In the genomic region with DNA sequence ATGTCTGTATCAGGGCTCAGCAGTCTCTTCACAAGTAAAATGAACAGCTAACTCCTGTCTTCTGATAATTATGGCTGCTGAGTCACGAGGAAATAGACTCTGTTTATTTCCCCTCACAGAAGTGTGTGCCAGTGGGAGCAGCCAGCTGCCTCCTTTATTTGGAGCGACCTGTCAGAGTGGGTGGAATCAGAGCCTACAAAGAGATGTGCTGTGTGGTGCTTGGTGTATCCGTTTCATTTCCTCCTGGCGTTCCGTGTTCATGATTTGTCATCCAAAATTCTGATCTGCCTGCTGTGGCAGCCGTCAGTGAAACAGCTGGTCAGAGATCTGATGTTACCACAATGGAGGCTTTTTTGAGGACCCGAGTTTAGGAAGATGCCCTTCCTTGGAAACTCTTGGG, we compare ENCODE assay signal across 8 mouse cellular contexts. TPM values are rescaled to one million over a fixed set of nuclear protein-coding genes. Genes with fewer than 3 reads are reported as not detected.
DNase-seq lines count a peak whose midpoint lies in the region; ATAC-seq and TF ChIP-seq lines count a peak whose summit lies in the region.

No protein-coding gene starts in this region.

- H3K27me3 ChIP-seq in midbrain, embryonic 16.5 days (ENCODE audit: control insufficient read depth, insufficient read depth, low read depth, low read length) = no peaks in the 10 kb centered on the region

- TF ChIP-seq POLR2A in lung, adult 2 months (IDR thresholded peaks at IDR 0.05; ENCODE audit: borderline replicate concordance, extremely low read depth, low read depth, low read length) = no peak

- H3K9me3 ChIP-seq in midbrain, embryonic 16.5 days (replicated peaks; ENCODE audit: control insufficient read depth, low read length, poor library complexity, severe bottlenecking) = no peaks in the 10 kb centered on the region; the same call in 1 of the 2 replicates

- H3K9ac ChIP-seq in midbrain, embryonic 16.5 days (ENCODE audit: low read depth, low read length) = no peak overlapping the region

- ATAC-seq in midbrain, embryonic 16.5 days = peak; percentile 59; the same call in 1 of the 2 replicates
- no peak for ATAC-seq in megakaryocyte progenitor cell, adult 5-6 weeks (replicated peaks; ENCODE audit: poor library complexity)

- no peak overlapping the region for H3K4me2 ChIP-seq in midbrain, embryonic 16.5 days (ENCODE audit: low read length)

- WGBS in lung, adult 2 months = 31% methylated on average over 7 of the region's 7 CpGs
- 42% methylated on average over 7 of the region's 7 CpGs for WGBS in midbrain, embryonic 16.5 days

- peak overlapping the region; percentile 59 for H3K27ac ChIP-seq in midbrain, embryonic 16.5 days (ENCODE audit: low read length)

- no peak overlapping the region for H3K4me3 ChIP-seq in lung, adult 2 months (replicated peaks; ENCODE audit: extremely low read depth, low read depth, low read length)
- H3K4me3 ChIP-seq in midbrain, embryonic 16.5 days (ENCODE audit: low read depth, low read length) = no peak overlapping the region

- no peak for TF ChIP-seq CTCF in lung, adult 2 months (IDR thresholded peaks at IDR 0.05; ENCODE audit: insufficient read depth, low read length)

- H3K36me3 ChIP-seq in midbrain, embryonic 16.5 days (ENCODE audit: control insufficient read depth, insufficient read depth, low read length) = peaks cover 5% of the 10 kb centered on the region; the same call in 1 of the 2 replicates

- DNase-seq in lung, adult 18-20 months = peak; percentile 45 to 65
- no peak for DNase-seq in lung, adult 2 months
- peak; percentile 68 for DNase-seq in gastrocnemius, adult 18-20 months (ENCODE audit: low spot score)
- peak; percentile 62 to 75 for DNase-seq in layer of hippocampus, adult 8-10 months (ENCODE audit: low spot score in 2 of 2)
- DNase-seq in yolk sac, embryonic 10.5 days (ENCODE audit: low spot score) = no peak
- DNase-seq in adrenal gland, adult 18-20 months (ENCODE audit: low spot score in 2 of 2) = no peak

- peaks cover 3% of the 10 kb centered on the region; the same call in 1 of the 2 replicates for H3K4me1 ChIP-seq in lung, adult 2 months (ENCODE audit: control insufficient read depth, insufficient read depth, low read length)
- H3K4me1 ChIP-seq in midbrain, embryonic 16.5 days (ENCODE audit: control insufficient read depth, insufficient read depth, low read length) = peaks cover 9% of the 10 kb centered on the region

RNA-seq across cellular contexts. Expression of gene Farp1, which starts 47.3 kb away (rescaled TPM):
- 37.2 and 42.3 TPM in 2 replicates for polyA plus RNA-seq in lung, adult 2 months (2012; rRNA removed)
- total RNA-seq in gastrocnemius, adult 18-20 months (2021) = 1 to 10 TPM; 5.3 to 6.1 TPM
- total RNA-seq in layer of hippocampus, adult 8-10 months (2022) = 100 to 1,000 TPM; 110 to 121 (median 116) TPM
- polyA plus RNA-seq in midbrain, embryonic 16.5 days (2015; fragmentation: Nextera tagmentation; extraction: Ambion mirVana) = 39.8 and 40.2 TPM in 2 replicates
- 0.15 and 0.78 TPM in 2 replicates for total RNA-seq in megakaryocyte progenitor cell, adult 5-6 weeks (2015)
- total RNA-seq in megakaryocyte progenitor cell, adult 5-6 weeks (2017) = 0.68 TPM in 1 of 2 replicates, not detected in the other
- total RNA-seq in adrenal gland, adult 18-20 months (2021) = 10 to 100 TPM; 18.3 to 26.6 TPM

Comparison
In these comparisons a context has a peak if more than half of its experiments do, and no peak if none do; other contexts are left out.
1. DNase-seq: peak in lung, adult 18-20 months (2 of 2), gastrocnemius, adult 18-20 months (single experiment) and layer of hippocampus, adult 8-10 months (2 of 2); none in lung, adult 2 months (single experiment), yolk sac, embryonic 10.5 days (single experiment) and adrenal gland, adult 18-20 months (0 of 2).